Mouse (Mus musculus): ENCODE measurements around the gene Shc1.

The Shc1 gene

DNA sequence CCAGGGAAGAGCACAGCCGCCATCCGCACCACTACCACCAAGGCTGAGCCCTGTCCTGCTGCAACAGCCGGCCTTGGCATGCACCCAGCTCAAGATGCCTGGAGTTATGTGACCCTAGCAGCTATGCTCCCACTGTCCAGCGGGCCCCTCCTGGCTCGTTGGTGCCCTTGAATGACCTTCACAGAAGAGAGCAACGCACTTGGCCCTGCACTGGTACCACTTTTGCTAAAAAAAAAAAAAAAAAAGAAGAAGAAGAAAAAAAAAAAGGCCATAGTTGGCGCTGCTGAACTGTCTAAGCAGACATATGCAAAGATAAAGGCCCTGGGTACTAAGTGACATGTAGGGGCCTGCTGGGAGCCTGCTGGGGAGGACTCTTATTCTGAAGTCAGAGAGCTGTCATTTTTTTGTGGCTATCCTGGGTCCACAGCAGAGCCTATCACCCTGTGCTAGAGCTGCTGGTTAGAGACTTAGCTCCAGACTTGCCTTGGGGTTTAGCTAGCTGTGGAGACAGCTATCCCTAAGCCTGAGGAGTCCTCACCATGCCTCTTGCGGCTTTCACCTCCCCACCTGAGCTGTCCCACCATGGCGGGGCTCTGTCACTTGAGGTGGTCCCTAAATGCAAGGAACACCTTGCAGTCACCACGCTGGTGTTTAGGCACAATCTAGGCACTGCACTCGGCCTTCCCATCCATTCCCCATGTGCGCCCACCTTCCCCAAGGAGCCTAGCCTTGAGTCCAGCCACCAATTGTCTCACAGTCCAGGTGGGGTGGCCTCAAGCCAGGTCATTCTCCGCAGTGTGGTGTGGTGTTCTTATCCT lies 30.7 kb downstream of the Shc1 start:
- in situ Hi-C loops (cut with MboI; ENCODE audit: low sequenced_read_pairs) = no loop called here

DNA sequence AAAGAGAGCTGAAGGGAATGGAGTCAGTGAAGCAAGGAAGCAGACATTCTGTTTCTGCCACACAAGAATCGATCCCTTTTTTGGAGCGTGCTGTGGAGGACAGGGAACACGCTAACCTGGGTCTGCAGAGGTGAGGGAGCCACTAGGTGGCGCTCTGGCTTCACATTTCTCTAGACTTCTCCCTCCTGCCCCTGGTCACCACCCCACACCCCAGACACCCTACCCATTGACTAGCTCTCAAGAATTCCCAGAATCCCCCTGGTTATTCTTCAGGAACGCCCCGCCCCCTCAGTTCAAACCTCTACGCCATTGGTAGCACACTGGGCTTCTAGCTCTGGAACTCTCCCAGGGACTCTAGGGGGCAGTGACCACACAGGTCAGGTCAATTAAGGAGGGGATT lies 31.3 kb downstream of the Shc1 start:
- in situ Hi-C loops (cut with MboI; ENCODE audit: low sequenced_read_pairs) = no loop called here

DNA sequence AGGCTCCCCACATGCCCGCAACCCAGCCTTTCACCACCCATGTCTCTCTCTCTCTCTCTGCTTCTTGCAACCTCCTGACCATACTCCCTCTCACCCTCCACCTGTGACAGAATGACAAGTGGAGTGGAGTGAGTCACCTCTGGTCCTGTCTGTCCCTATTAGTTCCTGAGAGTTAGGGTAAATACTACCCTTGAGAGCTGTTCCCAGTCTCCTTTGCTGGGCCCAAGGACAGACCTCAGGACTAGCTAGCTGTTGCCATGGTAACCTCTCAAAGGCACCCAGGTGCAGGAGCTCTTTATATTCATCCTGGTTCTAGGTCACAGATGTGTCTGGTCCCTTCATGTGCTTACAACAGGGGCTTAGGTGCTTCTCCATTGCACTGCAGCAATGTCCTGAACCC lies 33.7 kb downstream of the Shc1 start:
- in situ Hi-C loops (cut with MboI; ENCODE audit: low sequenced_read_pairs) = no loop called here

DNA sequence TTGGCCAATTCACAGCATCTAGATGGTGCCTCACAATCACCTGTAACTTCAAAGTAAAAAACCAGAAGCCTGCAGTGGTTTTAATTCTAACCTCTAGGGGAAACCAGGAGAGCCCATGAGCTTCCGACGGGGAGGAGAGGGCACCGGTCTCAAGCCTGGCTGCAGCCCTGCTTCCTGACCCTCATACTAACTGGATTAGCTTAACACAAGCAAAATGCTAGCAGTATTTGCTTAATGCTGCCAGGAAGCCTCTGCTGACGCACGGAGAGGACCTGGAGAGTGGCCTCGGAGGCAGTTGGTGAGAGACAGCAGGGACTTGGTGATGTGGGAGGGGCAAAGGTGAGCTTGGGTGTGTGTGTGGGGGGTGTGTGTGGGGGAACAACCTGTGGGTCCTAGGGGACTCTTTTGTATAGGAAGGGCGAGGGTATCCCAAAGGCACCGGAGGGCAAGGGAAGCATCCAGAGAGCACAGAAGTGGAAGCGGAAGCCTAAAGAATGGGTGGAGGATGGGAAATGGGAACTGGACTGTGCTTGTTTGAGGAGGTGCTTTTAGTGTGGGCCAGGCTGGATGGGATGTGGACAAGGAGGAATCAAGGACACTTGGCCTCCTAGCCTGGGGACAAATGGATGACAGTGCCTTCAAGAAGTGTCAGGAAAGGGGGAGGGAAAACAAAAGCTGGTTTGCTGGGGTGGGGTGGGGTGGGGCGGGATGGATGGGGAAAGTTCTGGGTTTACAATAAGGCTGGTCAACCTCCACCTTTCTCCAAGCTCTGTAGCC lies 36.3 kb downstream of the Shc1 start, which contains the start of gene Pmvk:
Gene Pmvk (plus strand): TSS at position 141 of the 777 bp plus-strand sequence.
- in situ Hi-C loops (cut with MboI; ENCODE audit: low sequenced_read_pairs) = no loop called here

DNA sequence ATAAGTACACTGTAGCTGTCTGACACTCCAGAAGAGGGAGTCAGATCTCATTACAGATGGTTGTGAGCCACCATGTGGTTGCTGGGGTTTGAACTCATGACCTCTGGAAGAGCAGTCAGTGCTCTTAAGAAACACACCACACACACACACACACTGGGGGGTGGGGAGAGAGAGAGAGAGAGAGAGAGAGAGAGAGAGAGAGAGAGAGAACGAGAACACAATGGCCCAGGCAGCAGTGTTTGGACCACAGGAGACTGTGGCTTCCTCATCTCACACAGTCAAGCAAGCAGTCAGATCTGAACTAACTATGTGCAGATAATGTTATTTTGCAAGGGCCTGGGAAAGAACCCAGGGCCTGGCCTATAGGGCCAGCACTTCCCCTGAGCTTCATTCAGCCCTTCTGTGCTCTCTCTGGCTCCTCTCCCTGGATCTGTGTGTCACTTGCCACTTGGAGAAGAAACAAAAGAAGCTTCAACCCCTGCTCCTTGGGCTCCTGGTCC lies 37.6 kb downstream of the Shc1 start:
- in situ Hi-C loops (cut with MboI; ENCODE audit: low sequenced_read_pairs) = no loop called here

DNA sequence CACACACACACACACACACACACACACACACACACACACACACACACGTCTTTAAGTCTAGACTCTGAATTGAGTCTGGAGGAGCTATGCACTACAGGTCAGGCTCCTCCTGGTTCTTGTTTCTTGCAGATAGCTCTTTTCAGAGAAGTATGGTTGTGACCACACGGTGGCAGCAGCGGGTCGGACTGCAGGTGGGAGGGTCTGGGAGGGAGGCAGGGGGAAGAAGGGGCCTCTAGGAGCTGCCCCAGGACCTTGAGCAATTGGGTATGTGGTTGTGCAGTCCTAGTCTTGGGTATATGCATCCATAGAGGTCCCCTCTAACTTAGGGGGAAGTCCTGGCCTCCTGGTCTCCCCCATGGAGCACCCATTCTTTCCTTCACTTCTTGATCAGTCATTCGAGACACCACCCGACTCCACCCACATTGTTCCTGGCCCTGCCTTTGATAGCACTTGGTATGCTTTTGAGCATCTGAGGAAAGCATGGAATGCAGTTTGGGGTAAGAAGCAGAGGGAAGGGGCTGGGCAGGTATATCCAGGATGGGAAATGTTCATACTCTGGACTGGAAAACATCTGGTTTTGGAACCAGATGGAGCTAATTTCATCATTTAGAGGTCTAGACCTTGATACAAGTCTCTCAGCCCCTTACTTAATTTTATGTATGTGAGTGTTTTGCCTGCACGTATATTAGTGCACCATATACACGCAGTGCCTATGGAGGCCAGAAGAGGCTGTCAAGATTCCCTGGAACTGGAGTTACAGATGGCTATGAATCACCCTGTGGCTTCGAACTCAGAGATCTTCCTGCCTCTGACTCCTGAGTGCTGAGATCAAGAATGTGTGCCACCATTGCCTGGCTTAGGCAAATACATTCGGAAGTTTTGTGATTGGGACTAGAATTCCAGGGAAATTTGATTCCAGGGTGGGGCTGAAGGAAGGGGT lies 38.8 kb downstream of the Shc1 start:
- in situ Hi-C loops (cut with MboI; ENCODE audit: low sequenced_read_pairs) = no loop called here

DNA sequence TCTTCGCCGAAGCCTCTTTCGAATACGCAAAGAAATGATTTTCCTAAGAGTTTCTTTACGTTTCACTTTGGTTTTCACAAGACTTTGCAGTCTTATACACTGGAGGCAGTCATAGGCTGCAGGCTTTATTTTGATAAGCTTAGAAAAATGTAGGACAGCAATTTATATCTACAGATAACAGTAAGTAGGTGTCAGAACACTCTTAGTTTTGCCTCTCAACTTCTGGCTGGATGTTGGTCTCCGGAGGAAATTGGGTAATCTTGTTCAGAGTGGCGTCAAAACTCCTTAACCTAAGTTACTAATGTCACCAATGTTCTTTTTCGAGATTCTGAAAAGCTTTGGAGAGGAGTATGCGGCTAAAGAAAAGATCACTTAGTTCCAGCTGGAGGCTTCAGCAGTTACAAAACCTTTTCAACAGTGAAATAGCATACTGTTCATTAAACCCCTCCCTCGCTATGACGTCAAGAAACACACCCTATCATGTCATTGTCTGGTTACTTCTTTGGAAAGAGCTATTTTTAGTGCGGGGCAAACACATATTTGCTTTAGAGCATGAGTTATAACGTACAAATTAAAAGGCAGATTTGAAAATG lies 40.2 kb downstream of the Shc1 start:
- in situ Hi-C loops (cut with MboI; ENCODE audit: low sequenced_read_pairs) = no loop called here

DNA sequence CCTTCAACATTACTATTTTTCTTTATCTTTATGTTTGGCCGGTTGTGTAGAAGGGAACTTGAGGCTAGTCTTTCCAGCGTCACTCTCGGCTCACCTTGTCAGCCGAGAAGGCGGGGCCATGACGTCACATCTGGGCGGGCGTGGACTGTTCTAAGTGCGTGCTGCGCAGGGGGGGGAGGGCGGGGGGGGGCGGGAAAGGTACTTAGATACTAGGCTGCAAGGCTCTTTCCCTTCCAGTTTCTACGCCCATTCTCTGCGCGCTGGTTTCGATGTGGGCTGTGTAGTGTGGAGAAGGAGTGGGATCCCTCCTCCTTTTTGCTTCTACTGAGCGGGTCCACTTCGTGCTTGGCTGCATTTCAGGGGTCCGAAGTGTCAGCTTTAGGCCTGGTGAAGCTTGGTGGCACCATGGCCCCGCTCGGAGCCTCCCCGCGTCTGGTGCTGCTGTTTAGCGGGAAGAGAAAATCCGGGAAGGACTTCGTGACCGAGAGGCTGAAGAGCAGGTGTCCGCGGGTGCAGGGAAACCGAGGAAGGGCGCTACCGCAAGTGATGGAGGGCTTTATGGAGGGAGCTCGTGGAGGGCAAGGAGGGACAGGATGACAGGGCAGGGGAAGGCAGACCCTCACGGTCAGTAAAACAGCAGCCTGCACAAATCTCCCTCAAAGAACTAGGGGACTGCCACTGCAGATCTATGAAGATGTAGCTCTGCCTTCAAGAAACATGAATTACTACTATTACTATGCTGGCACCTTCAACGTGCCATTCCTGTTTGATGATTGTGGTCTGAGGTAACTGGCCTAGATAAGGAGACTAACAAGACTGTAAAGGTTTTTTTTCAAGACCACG lies 40.9 kb downstream of the Shc1 start:
- in situ Hi-C loops (cut with MboI; ENCODE audit: low sequenced_read_pairs) = no loop called here

DNA sequence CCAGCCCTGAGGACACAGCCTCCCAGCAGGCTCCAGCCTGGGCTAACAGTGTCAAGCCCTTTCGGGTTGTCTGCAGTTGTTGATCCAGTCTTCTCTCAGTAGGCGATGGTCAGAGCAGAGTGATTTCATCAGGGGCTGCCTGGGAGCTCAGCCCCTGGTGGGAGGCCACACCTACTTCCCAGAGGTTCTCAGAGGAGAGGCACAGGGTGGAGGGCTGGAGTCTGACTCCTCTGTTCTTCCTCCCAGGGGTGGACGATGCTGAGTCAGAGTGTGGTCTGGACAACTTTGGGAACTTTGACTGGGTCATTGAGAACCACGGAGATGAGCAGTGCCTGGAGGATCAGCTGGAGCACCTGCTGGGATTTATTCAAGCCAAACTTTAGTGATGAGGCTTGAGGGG lies 50.0 kb downstream of the Shc1 start:
- in situ Hi-C loops (cut with MboI; ENCODE audit: low sequenced_read_pairs) = no loop called here

DNA sequence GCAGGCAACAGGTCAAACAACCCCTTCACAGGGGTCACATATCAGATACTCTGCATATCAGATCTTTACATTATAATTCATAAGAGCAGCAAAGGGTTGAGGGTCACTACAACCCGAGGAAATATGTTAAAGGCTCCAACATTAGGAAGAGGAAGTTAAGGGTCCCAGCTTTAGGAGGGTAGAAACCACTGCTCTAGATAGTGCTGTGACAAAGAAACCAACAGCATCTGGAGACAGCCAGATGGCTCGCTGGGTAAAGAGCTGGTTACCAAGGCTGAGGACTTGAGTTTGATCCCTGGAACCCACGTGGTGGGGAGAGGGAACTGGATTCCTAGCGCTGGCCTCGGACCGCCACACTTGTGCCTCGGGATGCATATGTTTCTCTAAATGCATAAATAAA lies 54.0 kb downstream of the Shc1 start:
- in situ Hi-C loops (cut with MboI; ENCODE audit: low sequenced_read_pairs) = no loop called here

DNA sequence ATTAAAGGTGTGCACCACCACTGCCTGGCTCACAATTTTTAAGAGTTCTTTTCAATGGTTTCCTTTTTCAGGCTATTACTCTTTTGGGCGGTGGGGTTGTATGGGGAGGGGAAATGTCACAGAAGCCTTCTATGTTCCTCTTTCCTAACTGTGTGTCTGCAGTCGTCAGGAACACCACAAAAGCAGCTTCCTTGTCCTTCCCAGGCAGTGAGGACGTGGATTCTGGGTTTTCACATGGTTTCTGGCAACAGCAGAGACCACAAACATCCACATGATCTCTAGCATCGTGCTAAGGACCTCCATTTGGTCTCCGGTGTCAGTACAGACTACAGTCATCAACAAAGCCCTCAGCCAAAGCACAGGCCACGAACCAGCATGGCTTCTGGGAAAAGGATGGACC lies 55.6 kb downstream of the Shc1 start:
- in situ Hi-C loops (cut with MboI; ENCODE audit: low sequenced_read_pairs) = no loop called here

DNA sequence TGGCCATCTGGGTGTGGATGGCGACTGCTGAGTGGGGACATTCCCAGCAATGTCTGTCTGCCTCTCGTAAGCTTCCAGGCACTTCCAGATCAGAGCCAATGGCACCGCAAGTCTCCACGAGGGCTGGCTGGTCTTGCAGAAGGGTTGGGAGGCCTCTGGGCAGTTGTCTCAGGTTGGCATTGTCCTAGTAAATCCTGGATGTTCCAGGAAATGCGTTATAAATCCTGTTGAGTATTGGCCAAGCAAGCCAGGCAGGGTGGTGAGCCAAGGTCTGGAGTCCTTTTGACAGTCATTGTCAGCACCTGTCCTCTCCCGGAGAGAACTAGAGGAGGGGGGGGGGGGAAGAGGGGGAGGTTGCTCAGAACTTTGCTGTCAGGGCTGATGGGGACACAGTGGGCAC lies 60.8 kb downstream of the Shc1 start:
- in situ Hi-C loops (cut with MboI; ENCODE audit: low sequenced_read_pairs) = no loop called here
